Mouse (Mus musculus): ENCODE results near the gene St6gal1.

- TF ChIP-seq CTCF (IDR thresholded peaks at IDR 0.05; ENCODE audit: borderline replicate concordance, extremely low read depth, insufficient read depth, insufficient read length) (no peak), POLR2A (IDR thresholded peaks at IDR 0.05; ENCODE audit: borderline replicate concordance, extremely low read depth, insufficient read depth, insufficient read length, poor library complexity, severe bottlenecking) (no peak)
Measured at GRCm38 (mm10) chr16:23239583-23239982, 15.0 kb downstream of the St6gal1 start.

Data from brain, embryonic 14.5 days (tissue).